Mouse (Mus musculus) lung, embryonic 14.5 days (tissue): ENCODE data around the gene Pax4. TPM values are rescaled to one million over a fixed set of nuclear protein-coding genes. Genes with fewer than 3 reads are reported as not detected.
A peak's percentile ranks its signal among the peaks of the same experiment; 100 is the strongest.

ENCODE experiments used
- ATAC-seq: fragments of 200-750 bp; cut with Nextera tagmentation; 2 replicates; pipeline ENCODE4 v1.8.0; 2017; ENCODE audit warnings: mild to moderate bottlenecking, moderate TSS enrichment, moderate library complexity; ENCODE audit not compliant: insufficient read depth
- DNase-seq: peaks from one replicate; pipeline ENCODE4 v3.0.0-alpha.2; 2015
- H3K27ac ChIP-seq: fragments of 300-500 bp; sonication (generic); 2 replicates; pipeline ENCODE4 v1.5.1; 2014; ENCODE audit warnings: low read depth, mild to moderate bottlenecking, moderate library complexity
- H3K27me3 ChIP-seq: fragments of 300-500 bp; sonication (generic); 2 replicates; pipeline ENCODE4 v1.6.1; 2014; ENCODE audit warnings: low read length, control low read depth; ENCODE audit not compliant: insufficient read depth
- H3K36me3 ChIP-seq: fragments of 300-500 bp; sonication (generic); 2 replicates; pipeline ENCODE4 v1.6.1; 2014; ENCODE audit warnings: control low read depth; ENCODE audit not compliant: insufficient read depth
- H3K4me1 ChIP-seq: fragments of 300-500 bp; sonication (generic); 2 replicates; pipeline ENCODE4 v1.6.1; 2014; ENCODE audit warnings: antibody characterized with exemption, control low read depth; ENCODE audit not compliant: insufficient read depth
- H3K4me2 ChIP-seq: fragments of 300-500 bp; sonication (generic); 2 replicates; pipeline ENCODE4 v1.6.1; 2014; ENCODE audit warnings: mild to moderate bottlenecking
- H3K4me3 ChIP-seq: fragments of 300-500 bp; sonication (generic); 2 replicates; pipeline ENCODE4 v1.5.1; 2014; ENCODE audit warnings: low read depth, low read length
- H3K9ac ChIP-seq: fragments of 300-500 bp; sonication (generic); 2 replicates; pipeline ENCODE4 v1.6.1; 2014
- H3K9me3 ChIP-seq: fragments of 300-500 bp; sonication (generic); 2 replicates; pipeline ENCODE4 v1.6.1; 2016; ENCODE audit warnings: low read depth, low read length, control low read depth
- CTCF ChIP-seq: IDR thresholded peaks from 2 replicates; pipeline ENCODE4 v1.5.1; 2016; ENCODE audit warnings: antibody characterized with exemption, low read depth
- WGBS: fragments of 180-500 bp; shearing (Covaris S2); extraction: QIAGEN DNeasy Blood & Tissue Kit; methylation state at CpG from one replicate; pipeline ENCODE4 v1.1.7; 2014; 5-methylcytosine and 5-hydroxymethylcytosine counted together
- polyA plus RNA-seq: library from polyadenylated mRNA; unstranded; fragments of >200 nt; fragmentation: Nextera tagmentation; extraction: Ambion mirVana; gene quantifications from 2 replicates; pipeline ENCODE4 v1.2.1, GENCODE M21; 2014

Pax4 gene
- polyA plus RNA-seq, 1 experiment from 2014 or later, result not detected

GRCm38 (mm10) chr6:28471284-28472035, 22.3 kb upstream of the Pax4 start:
- Histone ChIP-seq H3K27me3 (no peaks in the 10 kb centered on the region), H3K36me3 (no peaks in the 10 kb centered on the region), H3K4me1 (no peaks in the 10 kb centered on the region), H3K27ac (no peak overlapping the region), H3K4me2 (no peak overlapping the region), H3K9ac (no peak overlapping the region), H3K9me3 (no peaks in the 10 kb centered on the region), H3K4me3 (no peak overlapping the region)
- no peak for TF ChIP-seq CTCF
- ATAC-seq (no peak), DNase-seq (no peak)
- WGBS, result 79% methylated on average over 9 of the region's 9 CpGs

- TF ChIP-seq CTCF, result no peak
- Histone ChIP-seq H3K9me3 (no peaks in the 10 kb centered on the region), H3K27me3 (no peaks in the 10 kb centered on the region), H3K36me3 (no peaks in the 10 kb centered on the region), H3K4me3 (no peak overlapping the region), H3K4me1 (no peaks in the 10 kb centered on the region), H3K9ac (no peak overlapping the region), H3K27ac (no peak overlapping the region), H3K4me2 (no peak overlapping the region)
- no peak for DNase-seq
- WGBS, result 79% methylated on average over 5 of the region's 5 CpGs
- no peak for ATAC-seq
Measured at GRCm38 (mm10) chr6:28470621-28471020, 21.5 kb upstream of the Pax4 start.

- H3K4me3 ChIP-seq, result no peak overlapping the region
- ATAC-seq (no peak), DNase-seq (no peak)
- WGBS, result 44% methylated on average over 4 of the region's 4 CpGs
- no peak overlapping the region for H3K27ac ChIP-seq
- H3K9me3 ChIP-seq, result no peaks in the 10 kb centered on the region
- no peak overlapping the region for H3K9ac ChIP-seq
- no peaks in the 10 kb centered on the region for H3K27me3 ChIP-seq
- H3K36me3 ChIP-seq, result no peaks in the 10 kb centered on the region
- no peak for TF ChIP-seq CTCF
- no peak overlapping the region for H3K4me2 ChIP-seq
- H3K4me1 ChIP-seq, result no peaks in the 10 kb centered on the region
Measured at GRCm38 (mm10) chr6:28470017-28470602, 21.0 kb upstream of the Pax4 start.

GRCm38 (mm10) chr6:28464630-28465029, 15.5 kb upstream of the Pax4 start:
- no peak overlapping the region for H3K4me2 ChIP-seq
- no peak overlapping the region for H3K9ac ChIP-seq
- H3K4me3 ChIP-seq, result no peak overlapping the region
- H3K36me3 ChIP-seq, result no peaks in the 10 kb centered on the region
- no peak overlapping the region for H3K27ac ChIP-seq
- no peaks in the 10 kb centered on the region for H3K4me1 ChIP-seq
- DNase-seq (no peak), ATAC-seq (no peak)
- no peaks in the 10 kb centered on the region for H3K9me3 ChIP-seq
- H3K27me3 ChIP-seq, result no peaks in the 10 kb centered on the region
- no peak for TF ChIP-seq CTCF
- WGBS, result 29% methylated on average over 6 of the region's 6 CpGs

GRCm38 (mm10) chr6:28460534-28460933, 11.4 kb upstream of the Pax4 start:
- H3K27ac ChIP-seq, result no peak overlapping the region
- no peaks in the 10 kb centered on the region for H3K4me1 ChIP-seq
- H3K4me2 ChIP-seq, result no peak overlapping the region
- peak; percentile 56 for TF ChIP-seq CTCF
- DNase-seq (peak; percentile 58), ATAC-seq (no peak)
- no peaks in the 10 kb centered on the region for H3K9me3 ChIP-seq
- H3K27me3 ChIP-seq, result no peaks in the 10 kb centered on the region
- H3K36me3 ChIP-seq, result no peaks in the 10 kb centered on the region
- 6% methylated on average over 5 of the region's 5 CpGs for WGBS
- no peak overlapping the region for H3K4me3 ChIP-seq
- no peak overlapping the region for H3K9ac ChIP-seq

- Histone ChIP-seq H3K27me3 (no peaks in the 10 kb centered on the region), H3K9me3 (no peaks in the 10 kb centered on the region), H3K9ac (no peak overlapping the region), H3K4me2 (no peak overlapping the region), H3K4me3 (no peak overlapping the region), H3K4me1 (no peaks in the 10 kb centered on the region), H3K27ac (no peak overlapping the region), H3K36me3 (no peaks in the 10 kb centered on the region)
- TF ChIP-seq CTCF, result no peak
- ATAC-seq (no peak), DNase-seq (no peak)
Measured at GRCm38 (mm10) chr6:28459221-28459668, 10.1 kb upstream of the Pax4 start.

- ATAC-seq (no peak), DNase-seq (no peak)
- H3K4me3 ChIP-seq, result no peak overlapping the region
- no peaks in the 10 kb centered on the region for H3K4me1 ChIP-seq
- WGBS, result 2% methylated on average over 12 of the region's 12 CpGs
- TF ChIP-seq CTCF, result no peak
- no peak overlapping the region for H3K9ac ChIP-seq
- no peak overlapping the region for H3K27ac ChIP-seq
- peaks cover 34% of the 10 kb centered on the region for H3K27me3 ChIP-seq
- no peaks in the 10 kb centered on the region for H3K36me3 ChIP-seq
- H3K4me2 ChIP-seq, result no peak overlapping the region
- H3K9me3 ChIP-seq, result no peaks in the 10 kb centered on the region
Measured at GRCm38 (mm10) chr6:28450977-28451376, 1.8 kb upstream of the Pax4 start.
